Mouse (Mus musculus): ENCODE measurements around the gene Hhat. TPM values are rescaled to one million over a fixed set of nuclear protein-coding genes. Genes with fewer than 3 reads are reported as not detected.

Hhat gene
- polyA plus RNA-seq, 1 experiment from 2014 or later = 8.0 TPM

GRCm38 (mm10) chr1:192502016-192502415, 269.0 kb downstream of the Hhat start:
- no peak for ATAC-seq (ENCODE audit: low FRiP score)
- Histone ChIP-seq H3K4me1 (replicated peaks; ENCODE audit: control insufficient read depth, insufficient read depth, low read length) (no peaks in the 10 kb centered on the region), H3K4me2 (replicated peaks; ENCODE audit: low read depth, low read length) (no peak overlapping the region), H3K36me3 (ENCODE audit: control insufficient read depth, insufficient read depth, low read length) (no peaks in the 10 kb centered on the region), H3K27ac (ENCODE audit: low read depth, low read length) (no peak overlapping the region), H3K9ac (ENCODE audit: low read depth, low read length) (no peak overlapping the region), H3K4me3 (ENCODE audit: low read depth, low read length) (no peak overlapping the region), H3K27me3 (ENCODE audit: control insufficient read depth, insufficient read depth, low read length) (no peaks in the 10 kb centered on the region), H3K9me3 (ENCODE audit: control insufficient read depth, low read length) (no peaks in the 10 kb centered on the region)
- 87% methylated on average over 9 of the region's 9 CpGs for WGBS
- no peak for DNase-seq (ENCODE audit: low spot score)

DNA sequence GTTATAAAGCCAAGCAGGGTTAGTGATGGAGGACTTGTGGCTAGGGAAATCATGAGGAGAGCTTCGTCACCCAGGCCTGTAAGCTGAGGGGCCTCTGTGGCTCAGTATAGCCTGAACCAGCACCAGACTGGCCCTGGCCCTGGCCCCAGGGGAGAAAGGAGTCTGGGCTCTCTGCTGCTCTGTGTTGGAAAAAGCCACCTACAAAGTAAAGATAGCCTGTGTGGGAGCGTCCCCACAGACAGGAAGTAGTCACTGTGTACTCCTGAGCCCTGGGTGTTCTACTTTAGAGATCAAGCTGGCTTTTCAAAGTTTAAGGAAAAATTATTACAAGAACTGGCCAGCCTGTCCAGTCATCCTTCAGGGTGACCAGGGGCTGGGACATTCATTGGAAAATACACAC, 273.5 kb downstream of the Hhat start:
- DNase-seq (ENCODE audit: low spot score) = no peak
- whole genome bisulfite sequencing = 78% methylated on average over 2 of the region's 2 CpGs
- Histone ChIP-seq H3K27ac (ENCODE audit: low read depth, low read length) (no peak overlapping the region), H3K27me3 (ENCODE audit: control insufficient read depth, insufficient read depth, low read length) (no peaks in the 10 kb centered on the region), H3K9me3 (ENCODE audit: control insufficient read depth, low read length) (no peaks in the 10 kb centered on the region), H3K36me3 (ENCODE audit: control insufficient read depth, insufficient read depth, low read length) (no peaks in the 10 kb centered on the region), H3K9ac (ENCODE audit: low read depth, low read length) (no peak overlapping the region), H3K4me3 (ENCODE audit: low read depth, low read length) (no peak overlapping the region), H3K4me2 (replicated peaks; ENCODE audit: low read depth, low read length) (no peak overlapping the region), H3K4me1 (replicated peaks; ENCODE audit: control insufficient read depth, insufficient read depth, low read length) (no peaks in the 10 kb centered on the region)
- ATAC-seq (ENCODE audit: low FRiP score) = no peak

DNA sequence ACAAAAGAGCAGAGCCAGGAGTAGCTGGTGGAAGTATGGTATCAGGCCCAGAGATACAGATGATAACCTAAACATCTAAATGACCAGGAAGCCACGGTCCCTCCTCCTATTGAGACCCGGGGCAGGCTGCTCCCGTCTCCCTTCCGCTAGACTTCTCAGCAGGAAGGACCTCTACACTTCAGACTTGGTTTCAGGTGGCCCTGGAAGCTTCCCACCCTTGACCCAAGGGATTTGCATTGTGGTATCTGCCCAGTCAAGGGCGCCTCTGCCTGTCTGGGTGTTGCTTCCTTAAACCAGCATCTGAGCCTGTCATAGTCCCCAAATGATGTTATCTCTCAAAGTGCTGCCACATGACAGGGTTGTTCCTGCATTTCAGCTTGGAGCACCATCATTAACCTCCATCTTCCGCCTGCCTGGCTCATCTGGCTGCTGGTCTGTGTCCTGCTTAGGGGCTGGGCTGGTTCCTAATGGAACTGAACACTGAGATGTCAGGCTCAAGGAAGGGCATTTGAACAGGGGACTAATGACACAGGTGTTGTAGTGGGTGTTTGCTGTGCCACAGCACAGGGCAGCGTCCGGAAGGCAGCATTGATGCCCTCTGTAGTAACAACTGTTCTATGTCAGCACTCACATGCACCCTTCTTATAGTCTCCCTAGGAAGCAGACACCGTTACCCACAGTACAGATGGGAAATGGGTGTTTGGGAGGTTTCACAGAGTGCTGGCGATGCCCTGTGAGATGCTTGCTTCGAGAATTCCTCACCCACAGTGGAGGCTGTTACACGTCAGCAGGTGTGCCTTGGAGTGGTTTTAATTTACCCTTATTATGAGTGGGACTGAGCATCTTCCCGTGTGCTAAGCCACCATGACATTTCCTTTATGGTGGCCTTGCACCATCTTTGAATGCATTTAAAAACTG, 280.9 kb downstream of the Hhat start:
- DNase-seq (ENCODE audit: low spot score) (no peak), ATAC-seq (ENCODE audit: low FRiP score) (no peak)
- H3K4me3 ChIP-seq (ENCODE audit: low read depth, low read length) = no peak overlapping the region
- H3K9ac ChIP-seq (ENCODE audit: low read depth, low read length) = no peak overlapping the region
- no peak overlapping the region for H3K27ac ChIP-seq (ENCODE audit: low read depth, low read length)
- no peaks in the 10 kb centered on the region for H3K9me3 ChIP-seq (ENCODE audit: control insufficient read depth, low read length)
- H3K4me2 ChIP-seq (replicated peaks; ENCODE audit: low read depth, low read length) = no peak overlapping the region
- H3K4me1 ChIP-seq (replicated peaks; ENCODE audit: control insufficient read depth, insufficient read depth, low read length) = no peaks in the 10 kb centered on the region
- no peaks in the 10 kb centered on the region for H3K36me3 ChIP-seq (ENCODE audit: control insufficient read depth, insufficient read depth, low read length)
- 80% methylated on average over 13 of the region's 13 CpGs for WGBS
- H3K27me3 ChIP-seq (ENCODE audit: control insufficient read depth, insufficient read depth, low read length) = no peaks in the 10 kb centered on the region

GRCm38 (mm10) chr1:192487571-192487970, 283.5 kb downstream of the Hhat start:
- H3K27me3 ChIP-seq (ENCODE audit: control insufficient read depth, insufficient read depth, low read length) = no peaks in the 10 kb centered on the region
- no peak for ATAC-seq (ENCODE audit: low FRiP score)
- H3K9ac ChIP-seq (ENCODE audit: low read depth, low read length) = no peak overlapping the region
- no peak overlapping the region for H3K4me2 ChIP-seq (replicated peaks; ENCODE audit: low read depth, low read length)
- no peaks in the 10 kb centered on the region for H3K4me1 ChIP-seq (replicated peaks; ENCODE audit: control insufficient read depth, insufficient read depth, low read length)
- no peaks in the 10 kb centered on the region for H3K9me3 ChIP-seq (ENCODE audit: control insufficient read depth, low read length)
- H3K27ac ChIP-seq (ENCODE audit: low read depth, low read length) = no peak overlapping the region
- no peak overlapping the region for H3K4me3 ChIP-seq (ENCODE audit: low read depth, low read length)
- 91% methylated on average over 11 of the region's 11 CpGs for WGBS
- DNase-seq (ENCODE audit: low spot score) = no peak
- no peaks in the 10 kb centered on the region for H3K36me3 ChIP-seq (ENCODE audit: control insufficient read depth, insufficient read depth, low read length)

DNA sequence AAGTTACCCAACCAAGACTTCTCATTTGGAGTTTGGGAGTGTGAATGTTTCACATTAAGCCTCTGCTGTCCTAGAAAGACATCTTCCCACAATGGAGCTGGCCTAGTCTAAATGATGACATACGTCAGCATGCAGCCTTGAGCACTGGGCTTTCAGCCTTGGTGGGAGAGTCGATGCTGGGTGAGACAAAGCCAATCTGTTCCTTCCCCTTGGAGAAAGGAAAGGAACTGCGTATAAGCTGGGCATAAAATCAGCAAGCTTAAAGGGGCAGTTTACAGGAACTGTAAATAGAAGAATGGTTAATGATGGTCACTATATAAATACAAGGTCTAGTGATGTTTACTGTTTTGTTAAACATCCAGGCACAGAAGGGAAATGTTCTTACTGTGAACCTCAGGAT, 286.0 kb downstream of the Hhat start:
- H3K9me3 ChIP-seq (ENCODE audit: control insufficient read depth, low read length) = no peaks in the 10 kb centered on the region
- H3K9ac ChIP-seq (ENCODE audit: low read depth, low read length) = no peak overlapping the region
- no peak overlapping the region for H3K4me2 ChIP-seq (replicated peaks; ENCODE audit: low read depth, low read length)
- no peak overlapping the region for H3K4me3 ChIP-seq (ENCODE audit: low read depth, low read length)
- WGBS = 85% methylated on average over 3 of the region's 3 CpGs
- H3K36me3 ChIP-seq (ENCODE audit: control insufficient read depth, insufficient read depth, low read length) = no peaks in the 10 kb centered on the region
- DNase-seq (ENCODE audit: low spot score) (no peak), ATAC-seq (ENCODE audit: low FRiP score) (no peak)
- H3K27ac ChIP-seq (ENCODE audit: low read depth, low read length) = no peak overlapping the region
- H3K4me1 ChIP-seq (replicated peaks; ENCODE audit: control insufficient read depth, insufficient read depth, low read length) = no peaks in the 10 kb centered on the region
- no peaks in the 10 kb centered on the region for H3K27me3 ChIP-seq (ENCODE audit: control insufficient read depth, insufficient read depth, low read length)

DNA sequence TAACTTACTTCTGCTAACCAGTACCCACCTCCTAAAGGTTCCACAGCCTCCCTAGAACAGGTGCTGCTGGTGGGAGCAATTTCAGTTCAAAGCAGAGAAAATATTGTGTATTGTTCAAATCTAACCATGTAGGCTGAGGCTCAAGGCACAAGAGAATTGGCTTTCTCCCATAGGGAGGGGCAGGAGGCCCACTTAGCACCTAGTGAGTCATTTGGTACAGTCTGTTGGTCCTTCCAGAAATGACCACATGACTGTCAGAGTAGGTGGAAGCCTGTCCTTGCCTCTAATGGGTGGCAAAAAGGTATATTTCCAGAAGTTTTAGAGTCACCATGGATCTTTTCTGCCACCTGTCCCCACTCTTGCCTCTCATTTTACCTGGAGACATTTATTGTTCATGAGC, 289.6 kb downstream of the Hhat start:
- Histone ChIP-seq H3K36me3 (ENCODE audit: control insufficient read depth, insufficient read depth, low read length) (no peaks in the 10 kb centered on the region), H3K27ac (ENCODE audit: low read depth, low read length) (no peak overlapping the region), H3K27me3 (ENCODE audit: control insufficient read depth, insufficient read depth, low read length) (no peaks in the 10 kb centered on the region), H3K9me3 (ENCODE audit: control insufficient read depth, low read length) (no peaks in the 10 kb centered on the region), H3K4me1 (replicated peaks; ENCODE audit: control insufficient read depth, insufficient read depth, low read length) (no peaks in the 10 kb centered on the region), H3K9ac (ENCODE audit: low read depth, low read length) (no peak overlapping the region), H3K4me2 (replicated peaks; ENCODE audit: low read depth, low read length) (no peak overlapping the region), H3K4me3 (ENCODE audit: low read depth, low read length) (no peak overlapping the region)
- ATAC-seq (ENCODE audit: low FRiP score) = no peak
- DNase-seq (ENCODE audit: low spot score) = no peak

GRCm38 (mm10) chr1:192480072-192480784, 290.8 kb downstream of the Hhat start:
- Histone ChIP-seq H3K4me3 (ENCODE audit: low read depth, low read length) (no peak overlapping the region), H3K27ac (ENCODE audit: low read depth, low read length) (no peak overlapping the region), H3K27me3 (ENCODE audit: control insufficient read depth, insufficient read depth, low read length) (no peaks in the 10 kb centered on the region), H3K9me3 (ENCODE audit: control insufficient read depth, low read length) (no peaks in the 10 kb centered on the region), H3K36me3 (ENCODE audit: control insufficient read depth, insufficient read depth, low read length) (no peaks in the 10 kb centered on the region), H3K4me1 (replicated peaks; ENCODE audit: control insufficient read depth, insufficient read depth, low read length) (no peaks in the 10 kb centered on the region), H3K9ac (ENCODE audit: low read depth, low read length) (no peak overlapping the region), H3K4me2 (replicated peaks; ENCODE audit: low read depth, low read length) (no peak overlapping the region)
- 81% methylated on average over 8 of the region's 8 CpGs for WGBS
- ATAC-seq (ENCODE audit: low FRiP score) = no peak
- no peak for DNase-seq (ENCODE audit: low spot score)

- Histone ChIP-seq H3K36me3 (ENCODE audit: control insufficient read depth, insufficient read depth, low read length) (no peaks in the 10 kb centered on the region), H3K4me1 (replicated peaks; ENCODE audit: control insufficient read depth, insufficient read depth, low read length) (no peaks in the 10 kb centered on the region), H3K27me3 (ENCODE audit: control insufficient read depth, insufficient read depth, low read length) (no peaks in the 10 kb centered on the region), H3K4me2 (replicated peaks; ENCODE audit: low read depth, low read length) (no peak overlapping the region), H3K9me3 (ENCODE audit: control insufficient read depth, low read length) (no peaks in the 10 kb centered on the region), H3K4me3 (ENCODE audit: low read depth, low read length) (no peak overlapping the region), H3K27ac (ENCODE audit: low read depth, low read length) (no peak overlapping the region), H3K9ac (ENCODE audit: low read depth, low read length) (no peak overlapping the region)
- ATAC-seq (ENCODE audit: low FRiP score) (no peak), DNase-seq (ENCODE audit: low spot score) (no peak)
- 87% methylated on average over 5 of the region's 5 CpGs for WGBS
Observed at GRCm38 (mm10) chr1:192478176-192478575, 292.8 kb downstream of the Hhat start.

GRCm38 (mm10) chr1:192477556-192477955, 293.5 kb downstream of the Hhat start:
- no peak for DNase-seq (ENCODE audit: low spot score)
- H3K27me3 ChIP-seq (ENCODE audit: control insufficient read depth, insufficient read depth, low read length) = no peaks in the 10 kb centered on the region
- no peak overlapping the region for H3K4me3 ChIP-seq (ENCODE audit: low read depth, low read length)
- H3K4me1 ChIP-seq (replicated peaks; ENCODE audit: control insufficient read depth, insufficient read depth, low read length) = no peaks in the 10 kb centered on the region
- no peak overlapping the region for H3K4me2 ChIP-seq (replicated peaks; ENCODE audit: low read depth, low read length)
- H3K9ac ChIP-seq (ENCODE audit: low read depth, low read length) = no peak overlapping the region
- no peak for ATAC-seq (ENCODE audit: low FRiP score)
- no peak overlapping the region for H3K27ac ChIP-seq (ENCODE audit: low read depth, low read length)
- no peaks in the 10 kb centered on the region for H3K36me3 ChIP-seq (ENCODE audit: control insufficient read depth, insufficient read depth, low read length)
- 78% methylated on average over 6 of the region's 6 CpGs for WGBS
- H3K9me3 ChIP-seq (ENCODE audit: control insufficient read depth, low read length) = no peaks in the 10 kb centered on the region

Data from hindbrain, embryonic 11.5 days (tissue).